Mouse (Mus musculus) embryonic fibroblast, embryonic 13.5 days (primary cell): ENCODE measurements at regions not wholly inside any gene's neighbourhood (a gene's known extent, or its start where the extent isn't known, plus 50 kb on each side); places are given as distances from the start of the nearest gene placed in this dataset.

Experiments
- CTCF ChIP-seq: IDR thresholded peaks from 2 replicates; pipeline ENCODE4 v1.5.1; 2011; ENCODE audit warnings: mild to moderate bottlenecking, control low read depth, low read length, moderate library complexity, borderline replicate concordance; ENCODE audit not compliant: insufficient read depth
- POLR2A ChIP-seq: IDR thresholded peaks from 2 replicates; pipeline ENCODE4 v1.6.1; 2011; ENCODE audit warnings: low read depth, mild to moderate bottlenecking, control low read depth, low read length, moderate library complexity

DNA sequence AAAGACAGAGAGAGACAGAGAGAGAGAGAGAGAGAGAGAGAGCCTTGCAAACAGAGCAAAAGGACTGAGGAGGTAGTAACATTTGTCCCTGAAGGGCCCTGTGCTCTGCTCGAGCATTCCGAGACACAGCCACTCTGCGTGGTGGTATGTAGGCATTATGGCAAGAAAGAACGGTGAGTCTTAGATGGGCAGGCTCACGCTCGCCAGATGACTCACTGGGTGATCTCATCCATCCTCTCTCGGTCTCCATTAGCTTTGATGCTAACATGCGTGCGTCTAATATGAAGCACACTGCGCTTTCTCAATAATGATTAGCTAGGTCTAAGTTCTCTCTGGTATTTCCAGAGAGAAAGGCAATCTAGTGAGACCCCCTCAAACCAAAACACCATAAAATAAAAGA is 65.1 kb upstream of the Stac start:
- TF ChIP-seq CTCF: no peak
- TF ChIP-seq POLR2A: no peak
